Mouse (Mus musculus) fibroblast of lung, adult 2 months (primary cell): ENCODE measurements at regions not wholly inside any gene's neighbourhood (a gene's known extent, or its start where the extent isn't known, plus 50 kb on each side); places are given as distances from the start of the nearest gene placed in this dataset.

Experiments
- DNase-seq: peaks from one replicate; pipeline ENCODE4 v3.0.0-alpha.2; 2011; ENCODE audit warnings: low read depth

DNA sequence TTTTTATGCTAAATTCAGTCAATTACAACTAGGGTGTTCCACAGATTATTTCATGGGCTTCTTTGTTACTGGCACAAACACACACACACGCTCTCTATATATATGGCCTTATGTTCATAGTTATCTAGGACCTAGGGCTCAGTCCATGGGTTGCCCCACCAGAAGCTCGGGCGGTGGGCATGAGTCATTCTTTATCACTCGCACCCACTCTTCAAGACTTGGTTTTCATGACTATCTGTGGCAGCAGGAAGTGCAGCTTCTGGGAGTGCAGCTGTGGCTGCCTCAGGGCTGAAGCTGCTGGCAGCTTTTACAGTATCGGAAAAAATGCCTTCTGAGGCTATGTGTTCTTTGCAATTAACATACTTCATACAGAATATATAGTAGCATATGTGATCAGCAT is 198.7 kb downstream of the Ipo11 start:
- DNase-seq: no peak

DNA sequence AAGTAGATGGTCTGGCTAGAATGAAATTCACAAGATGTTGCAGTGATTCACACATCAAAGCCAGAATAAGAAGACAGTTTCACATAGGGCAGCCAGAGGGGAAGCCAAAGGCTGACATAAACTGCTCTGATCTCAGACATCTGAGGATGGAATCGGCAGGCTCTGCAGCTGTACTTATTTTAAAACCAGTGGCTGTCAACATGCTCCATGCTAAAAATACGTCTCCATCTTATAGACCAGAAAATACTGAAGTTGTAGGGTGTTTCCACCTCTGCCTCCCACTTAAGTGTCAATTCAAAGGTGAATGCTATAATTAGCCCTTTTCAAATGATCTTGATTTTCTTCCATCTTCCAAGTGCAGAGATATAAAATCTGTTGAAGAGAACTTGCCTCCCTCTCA is 202.4 kb downstream of the Ipo11 start:
- DNase-seq: no peak

DNA sequence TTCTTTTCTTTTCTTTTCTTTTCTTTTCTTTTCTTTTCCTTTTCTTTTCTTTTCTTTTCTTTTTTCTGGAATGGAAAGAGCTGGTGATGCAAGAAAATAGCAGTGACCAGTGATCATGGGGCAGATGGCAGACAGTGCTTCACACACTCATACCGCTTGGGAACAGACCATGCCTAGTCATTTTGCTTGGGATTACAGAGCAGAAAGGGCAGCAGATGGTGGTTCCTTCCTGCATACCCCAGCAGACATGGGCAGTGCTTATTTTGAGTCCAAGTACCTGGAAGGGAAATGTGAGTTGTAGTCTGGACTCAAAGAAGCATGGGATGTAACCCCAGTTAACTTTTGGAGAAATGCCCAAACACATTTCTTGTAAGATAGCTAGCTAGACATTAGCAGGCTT is 203.9 kb downstream of the Ipo11 start:
- DNase-seq: no peak

DNA sequence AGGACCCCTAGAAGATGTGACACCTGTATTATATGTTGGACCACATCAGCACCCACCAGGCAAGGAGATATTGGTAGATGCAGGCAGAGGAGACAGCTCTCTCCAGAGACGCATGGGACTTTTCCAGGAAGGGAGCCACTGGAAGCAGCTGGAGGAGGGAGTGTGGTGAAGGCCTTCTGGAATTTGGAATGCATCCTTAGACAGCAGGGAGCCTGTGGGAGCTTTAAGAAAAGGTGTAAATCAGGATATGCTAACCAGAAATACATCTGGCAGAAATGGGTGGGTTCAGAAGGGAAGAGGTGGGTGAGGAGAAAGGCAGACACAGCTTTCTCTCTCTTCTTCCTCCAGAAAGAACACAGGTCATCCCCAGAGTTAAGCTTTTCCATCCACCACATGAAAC is 213.4 kb downstream of the Ipo11 start:
- no peak for DNase-seq

DNA sequence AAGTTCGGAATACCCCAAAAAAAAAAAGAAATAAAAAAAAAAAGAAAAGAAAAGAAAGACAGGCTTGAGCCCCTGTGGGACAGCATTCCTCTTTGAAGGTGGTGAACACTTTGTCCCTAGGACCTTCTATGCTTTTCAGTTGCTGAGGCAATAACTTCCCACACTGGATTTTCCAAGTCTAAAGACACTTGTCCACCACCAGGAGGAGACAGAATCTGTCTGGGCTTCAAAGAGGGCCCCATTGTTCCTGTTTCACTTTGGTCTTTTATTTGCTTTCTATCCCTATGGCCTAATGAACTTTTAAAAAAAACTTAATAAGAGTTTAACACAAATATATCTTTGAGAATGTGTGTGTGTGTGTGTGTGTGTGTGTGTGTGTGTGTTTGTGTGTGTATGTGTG is 215.6 kb downstream of the Ipo11 start:
- DNase-seq: no peak

DNA sequence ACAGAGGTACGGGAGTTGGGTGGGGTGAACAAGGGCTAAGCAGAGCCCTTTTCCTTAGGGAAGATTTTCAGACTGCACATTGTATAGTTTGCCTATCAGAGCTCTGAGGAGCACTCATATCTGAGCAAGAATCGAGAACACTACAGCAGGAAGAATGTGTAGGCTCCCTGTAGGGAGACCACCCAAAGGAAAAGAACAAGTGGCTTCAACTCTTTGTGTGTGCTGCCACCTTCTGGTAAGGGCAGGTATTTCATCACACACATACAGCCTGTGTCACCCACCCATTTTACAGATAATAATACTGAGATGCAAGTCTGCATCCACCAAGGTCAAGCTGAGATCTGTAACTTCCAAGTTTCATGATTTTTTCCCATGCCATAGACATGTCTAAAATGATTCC is 221.0 kb downstream of the Ipo11 start:
- no peak for DNase-seq

DNA sequence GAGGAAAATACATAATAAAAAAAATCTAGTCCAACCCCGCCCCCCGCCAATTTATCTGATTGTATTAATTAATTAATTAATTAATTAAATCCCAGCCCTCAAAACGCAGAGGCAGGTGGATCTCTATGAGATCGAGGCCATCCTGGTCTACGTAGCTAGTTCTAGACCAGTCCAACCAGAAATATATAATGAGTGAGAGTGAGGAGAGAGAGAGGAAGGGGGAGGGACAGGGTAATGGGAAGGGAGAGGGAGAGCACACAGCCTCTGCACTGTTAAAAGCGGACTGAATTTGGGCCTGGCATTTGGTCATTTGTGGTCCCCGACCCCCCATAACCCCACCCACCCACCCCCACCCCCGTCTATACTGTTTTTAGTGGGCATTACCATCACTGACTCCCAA is 221.5 kb downstream of the Ipo11 start:
- no peak for DNase-seq

DNA sequence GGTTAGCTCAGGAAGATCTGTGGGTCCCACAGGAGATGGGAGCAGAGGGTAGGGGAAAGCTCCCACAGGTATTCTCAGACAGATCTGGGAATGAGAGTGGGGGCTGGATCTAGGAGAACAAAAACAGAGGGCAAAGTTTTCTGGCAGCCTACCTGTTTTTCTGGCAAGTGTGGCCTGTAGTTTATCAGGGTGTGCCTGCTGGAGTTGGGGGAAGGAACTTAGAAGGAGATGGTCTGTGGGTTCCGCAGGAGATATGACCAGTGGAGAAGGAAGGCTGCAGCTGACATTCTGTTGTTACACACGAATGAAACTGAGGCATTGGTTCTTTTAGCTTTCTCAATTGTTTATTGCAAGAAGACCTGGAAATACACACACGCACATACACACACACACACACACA is 226.2 kb downstream of the Ipo11 start:
- DNase-seq: no peak

DNA sequence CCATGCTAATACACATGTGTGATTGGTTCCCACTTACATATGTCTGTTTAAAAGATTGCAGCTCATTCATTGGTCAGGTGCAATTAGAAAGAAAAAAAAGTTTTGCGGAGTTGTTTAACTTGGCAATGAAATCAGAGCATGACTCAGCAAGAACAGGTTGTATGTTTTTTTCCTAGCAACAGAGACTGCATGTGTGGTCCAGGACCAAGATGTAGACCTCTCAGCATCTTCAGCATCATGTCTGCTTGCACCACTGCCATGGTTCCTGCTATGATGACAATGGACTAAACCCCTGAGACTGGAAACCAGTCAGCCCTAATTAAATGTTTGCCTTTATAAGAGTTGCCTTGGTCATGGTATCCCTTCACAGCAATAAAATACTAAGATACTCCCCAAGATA is 236.4 kb downstream of the Ipo11 start:
- no peak for DNase-seq

DNA sequence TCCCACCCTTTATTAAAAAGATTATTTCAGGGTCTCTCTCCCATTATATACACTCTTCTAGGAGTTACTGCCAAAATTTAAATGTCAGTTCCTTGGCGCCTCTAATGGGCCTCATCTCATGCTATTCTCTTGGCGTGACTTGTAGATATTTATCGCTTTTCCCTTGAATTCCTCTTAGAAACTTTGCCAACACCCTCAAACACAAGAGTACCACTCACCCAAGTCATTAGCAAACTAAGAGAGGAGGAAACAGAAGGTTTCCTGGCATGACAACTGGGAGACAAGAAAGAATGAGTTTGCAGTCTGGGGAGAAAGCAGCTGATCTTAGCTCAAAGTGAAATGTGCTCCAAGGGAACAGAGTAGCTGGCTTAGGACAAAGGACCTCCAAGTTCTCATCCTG is 236.8 kb downstream of the Ipo11 start:
- no peak for DNase-seq

DNA sequence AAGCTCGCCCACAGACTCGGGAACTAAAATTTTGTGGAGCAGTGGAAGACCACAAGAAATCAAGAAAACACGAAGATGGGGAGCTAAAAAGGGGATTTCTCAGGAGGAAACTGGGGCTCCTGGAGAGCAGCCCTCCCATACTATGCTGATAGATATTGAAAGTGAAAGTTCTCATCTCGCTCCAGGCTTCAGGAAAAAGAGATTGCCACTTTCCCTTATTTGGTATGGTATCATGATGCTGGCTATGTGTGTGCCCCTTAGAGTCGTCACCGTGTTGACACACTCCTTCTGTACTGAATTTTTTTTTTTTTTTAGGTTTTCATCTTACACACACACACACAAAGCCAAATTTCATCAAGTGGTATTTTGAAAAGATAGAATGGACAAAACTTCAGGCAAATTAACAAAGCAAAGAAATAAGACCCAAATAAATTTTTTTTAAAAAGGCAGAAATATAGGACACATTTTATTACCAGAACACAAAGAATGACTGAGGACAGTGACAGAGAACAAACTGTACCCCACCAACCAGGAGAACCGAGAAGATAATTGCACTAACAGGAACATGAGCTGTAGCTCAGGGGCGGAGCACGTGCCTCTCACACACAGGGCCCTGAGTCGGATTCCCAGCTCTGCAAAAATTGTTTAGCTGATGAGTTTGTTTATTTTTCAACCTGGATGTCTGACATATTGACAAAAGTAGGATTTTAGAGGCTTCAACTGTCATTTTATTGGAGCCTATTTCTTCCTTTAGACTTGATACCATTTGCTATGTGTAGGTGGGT is 244.8 kb downstream of the Ipo11 start:
- no peak for DNase-seq

DNA sequence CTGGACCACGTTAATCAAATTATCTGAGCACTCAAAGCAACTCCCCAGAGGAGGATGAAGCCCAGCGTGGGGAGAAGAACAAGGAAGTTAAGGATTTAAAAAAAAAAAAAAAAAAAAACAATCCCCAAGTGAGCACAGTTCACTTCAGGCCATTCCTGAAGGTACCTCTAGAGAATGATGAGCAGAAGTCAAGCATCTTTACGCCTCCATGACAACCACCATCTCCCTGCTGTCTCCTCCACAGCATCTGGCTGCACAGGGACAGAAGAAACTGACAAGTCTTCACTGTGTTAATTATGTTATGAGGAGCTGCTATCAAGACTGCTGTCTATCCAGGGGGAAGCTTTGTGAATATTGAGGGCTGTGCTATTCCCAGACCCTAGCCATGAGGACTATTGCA is 246.6 kb downstream of the Ipo11 start:
- no peak for DNase-seq

DNA sequence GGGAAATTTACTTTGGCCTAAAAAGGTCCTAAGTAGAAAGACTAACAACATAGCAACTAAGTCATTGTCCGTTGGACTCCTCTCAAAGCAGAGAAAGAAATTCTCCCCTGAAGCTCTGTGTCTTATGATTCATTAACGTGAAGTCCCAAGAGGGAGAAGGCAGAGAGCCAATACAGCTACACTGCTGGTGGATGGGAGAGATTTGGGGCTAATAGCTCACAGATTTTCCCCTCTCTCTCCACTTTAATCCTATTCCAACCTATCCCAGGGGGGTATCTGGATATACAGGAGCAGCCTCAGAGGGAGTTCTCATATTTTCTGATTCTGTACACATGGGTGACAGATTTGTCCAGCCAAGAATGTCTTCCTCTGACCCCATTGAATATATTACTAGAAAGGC is 247.1 kb downstream of the Ipo11 start:
- no peak for DNase-seq

DNA sequence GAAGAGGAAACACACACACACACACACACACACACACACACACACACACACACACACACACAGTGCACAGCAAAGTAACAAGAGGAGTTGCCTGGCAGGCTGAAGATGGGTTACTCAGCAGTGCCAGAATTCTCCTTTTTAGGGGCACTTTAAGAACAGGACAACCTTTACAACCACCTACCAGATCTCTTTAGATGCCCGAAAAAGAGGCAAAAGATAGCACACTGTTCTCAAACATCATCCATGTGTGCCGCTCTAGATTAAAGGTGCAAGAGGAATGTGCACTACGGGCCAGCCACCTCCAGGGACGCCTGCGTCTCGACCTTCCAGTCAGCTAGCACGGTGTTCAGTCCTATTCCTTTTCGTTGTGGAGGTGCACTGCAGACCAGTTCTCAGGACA is 247.7 kb downstream of the Ipo11 start:
- DNase-seq: no peak

DNA sequence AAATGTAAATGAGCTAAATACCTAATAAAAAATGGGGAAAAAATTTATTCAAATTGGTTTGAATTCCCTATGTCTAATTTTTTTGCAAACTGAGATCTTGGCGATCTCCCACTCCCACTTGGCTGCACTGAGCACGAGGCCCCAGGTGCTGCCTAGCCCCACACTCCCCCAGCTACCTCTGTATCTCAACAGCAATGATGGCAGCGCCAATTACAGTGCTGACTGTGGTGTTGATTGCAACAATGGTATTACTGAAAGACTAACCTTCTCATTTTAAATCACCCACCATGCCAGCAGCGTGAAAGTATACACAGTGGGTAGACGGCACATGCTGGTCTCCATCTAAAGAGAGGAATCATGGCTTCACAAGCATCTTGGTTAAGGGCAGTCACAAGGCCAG is 267.1 kb downstream of the Ipo11 start:
- no peak for DNase-seq

DNA sequence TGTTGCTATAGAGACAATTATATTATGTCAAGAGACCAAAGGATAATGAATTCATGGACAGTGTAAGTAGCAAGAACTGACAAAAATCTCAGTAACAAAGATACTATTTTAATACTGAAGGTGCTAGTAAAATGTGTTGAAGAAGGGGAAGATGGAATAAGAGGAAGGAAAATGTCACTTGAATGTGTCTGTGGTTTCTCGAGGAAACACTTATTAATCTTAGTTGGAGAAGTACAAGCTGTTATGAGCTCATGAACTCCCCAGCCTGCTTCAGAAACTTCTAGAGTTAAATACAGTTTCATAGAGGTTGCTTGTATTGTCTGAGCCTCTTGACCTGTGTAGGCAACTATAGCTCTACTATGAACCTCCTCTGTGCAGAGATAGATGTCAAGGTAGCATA is 274.6 kb downstream of the Ipo11 start:
- DNase-seq: no peak

DNA sequence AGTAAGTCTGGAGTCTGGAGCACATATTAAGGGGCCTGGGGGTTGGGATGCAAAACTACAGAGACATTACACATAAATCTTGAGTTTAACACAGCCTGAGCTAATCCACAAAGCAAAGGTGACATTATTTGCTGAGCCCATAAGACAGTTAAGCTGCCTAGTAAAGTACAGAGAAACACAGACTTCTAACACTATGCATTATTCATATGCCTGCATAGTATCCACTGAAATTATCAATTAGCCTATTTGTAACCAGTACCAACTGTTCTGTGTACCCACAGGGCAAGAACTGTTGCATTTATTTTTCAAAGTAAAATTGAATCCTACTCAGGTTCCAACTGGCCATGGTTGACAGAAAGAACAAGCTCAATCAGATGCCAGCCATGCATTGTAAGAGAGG is 287.4 kb downstream of the Ipo11 start:
- DNase-seq: no peak

DNA sequence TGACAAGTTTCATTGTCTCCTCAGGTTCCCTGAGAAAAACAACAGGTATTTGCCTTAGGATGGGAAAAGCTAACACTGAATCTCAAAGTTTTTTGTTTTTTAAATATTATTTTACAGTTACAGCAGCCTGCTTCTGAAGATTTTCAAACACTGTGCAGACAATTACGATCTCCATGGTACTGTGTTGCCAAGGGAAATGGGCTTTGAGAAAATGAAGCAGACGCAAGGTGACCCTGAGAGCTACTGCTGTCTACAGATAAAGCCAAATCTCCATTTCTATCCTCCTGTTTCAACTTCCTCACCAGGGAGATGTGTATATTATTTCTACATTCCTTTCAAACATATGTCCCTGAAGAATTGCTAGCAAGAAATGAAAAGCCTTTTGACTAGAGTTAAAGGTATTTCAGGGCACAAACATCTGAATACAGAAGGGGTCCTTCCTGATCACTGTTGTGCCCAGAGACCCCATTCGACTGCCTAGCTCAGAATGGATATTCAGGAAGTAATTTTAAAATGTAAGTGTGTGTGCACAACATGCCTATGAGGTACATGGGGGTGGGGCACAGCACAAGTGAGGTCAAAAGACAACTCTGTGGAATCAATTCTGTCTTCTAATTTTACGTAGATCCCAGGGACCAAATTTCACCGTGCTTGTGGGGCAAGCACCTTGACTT is 293.3 kb downstream of the Ipo11 start:
- DNase-seq: no peak

DNA sequence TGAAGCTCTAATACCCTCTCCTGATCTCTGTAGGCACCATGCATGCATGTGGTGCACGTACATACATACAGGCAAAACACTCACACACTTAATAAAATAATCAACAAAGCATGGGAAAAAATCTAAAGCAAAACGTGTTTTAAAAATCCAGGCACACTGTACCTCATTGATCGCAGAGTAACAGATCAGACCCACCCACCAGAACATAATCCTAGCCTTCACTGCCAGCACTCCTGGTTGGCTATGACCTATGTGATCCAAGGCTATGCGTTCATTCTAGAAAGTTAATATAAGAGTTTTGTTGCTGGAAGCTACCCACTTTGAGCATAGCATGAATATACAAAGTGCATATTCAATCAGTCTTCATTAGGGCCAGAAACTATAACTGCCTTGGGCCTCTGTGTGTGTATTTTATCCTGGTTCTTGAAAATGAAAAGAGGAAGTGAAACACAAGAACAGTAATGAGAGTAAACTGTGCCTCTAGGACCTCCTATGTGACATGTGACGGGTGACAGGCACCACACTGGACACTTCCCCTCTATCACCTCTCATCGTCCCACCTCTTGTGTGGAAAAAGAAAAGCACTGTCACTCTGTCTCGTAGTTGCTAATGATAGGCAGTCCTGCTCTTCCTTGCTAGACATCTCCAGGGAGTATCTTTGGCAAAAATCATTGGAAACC is 297.9 kb downstream of the Ipo11 start:
- no peak for DNase-seq

DNA sequence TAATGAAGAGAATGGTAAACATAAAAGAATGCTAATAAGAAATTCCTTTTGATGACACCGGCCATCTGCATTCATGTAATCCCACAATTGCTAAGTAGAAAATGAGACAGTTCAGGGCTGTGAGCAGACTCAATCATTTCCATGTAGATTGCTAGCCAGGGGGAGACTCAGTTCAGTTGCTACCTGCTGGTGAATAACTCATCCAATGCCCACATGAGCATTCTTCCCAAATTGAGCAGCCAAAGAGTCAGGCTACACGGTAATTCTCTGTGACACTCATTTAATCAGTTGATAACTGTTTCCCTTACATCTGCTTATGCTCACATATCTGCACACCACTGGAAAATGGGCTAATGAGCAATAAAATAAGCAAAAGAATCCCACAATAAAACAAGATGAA is 345.0 kb downstream of the Ipo11 start:
- DNase-seq: no peak

DNA sequence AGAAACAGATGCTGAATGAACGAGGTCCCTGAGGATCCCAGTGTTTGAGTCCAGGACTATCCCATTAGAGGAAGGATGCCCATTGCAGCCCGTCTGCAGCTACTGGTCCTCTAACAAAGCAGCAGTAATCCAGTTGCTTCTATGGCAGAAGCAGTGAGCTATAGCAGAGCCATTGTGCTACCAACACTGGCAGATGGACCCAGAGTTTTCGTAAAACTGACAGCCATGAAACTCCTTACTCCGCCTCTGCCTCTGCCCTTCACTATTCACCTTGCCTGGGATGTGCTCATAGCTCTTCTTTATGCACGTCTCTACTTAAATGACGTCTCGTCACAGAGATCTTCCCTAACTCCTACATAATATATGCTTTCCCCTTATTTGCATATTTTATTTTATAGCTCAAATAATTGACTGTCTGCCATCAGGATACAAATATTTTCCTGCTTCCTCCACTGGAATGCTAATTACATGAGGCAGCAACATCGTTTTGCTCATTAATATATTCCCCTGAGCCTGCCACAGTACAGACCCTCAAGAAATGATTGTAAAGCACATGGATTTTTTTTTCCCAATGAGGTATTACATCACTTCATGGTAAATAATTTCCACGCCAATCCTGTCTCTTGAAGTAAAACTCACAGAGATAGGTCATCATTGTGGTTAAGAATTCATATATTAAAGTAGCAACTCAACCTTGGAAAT is 368.9 kb downstream of the Ipo11 start:
- no peak for DNase-seq

DNA sequence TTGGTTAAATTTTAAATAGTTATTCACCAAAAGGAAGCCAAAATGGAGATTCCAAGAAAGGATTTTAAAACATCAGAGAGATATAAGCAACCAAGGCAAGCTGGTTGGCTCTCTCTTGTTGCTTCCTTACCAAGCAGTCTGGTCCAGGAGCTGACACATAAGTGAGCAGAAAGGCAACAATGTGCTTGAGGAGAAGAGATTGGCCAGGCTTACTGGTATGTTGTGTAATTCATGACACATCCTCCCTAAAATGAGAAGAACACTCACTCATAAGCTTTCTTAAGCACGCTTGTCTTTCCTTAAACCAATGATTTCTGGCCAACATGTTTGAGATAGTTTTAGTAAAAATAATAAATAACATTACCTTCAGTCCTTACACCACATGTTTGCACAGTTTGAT is 374.2 kb downstream of the Ipo11 start:
- peak; percentile 69 for DNase-seq

DNA sequence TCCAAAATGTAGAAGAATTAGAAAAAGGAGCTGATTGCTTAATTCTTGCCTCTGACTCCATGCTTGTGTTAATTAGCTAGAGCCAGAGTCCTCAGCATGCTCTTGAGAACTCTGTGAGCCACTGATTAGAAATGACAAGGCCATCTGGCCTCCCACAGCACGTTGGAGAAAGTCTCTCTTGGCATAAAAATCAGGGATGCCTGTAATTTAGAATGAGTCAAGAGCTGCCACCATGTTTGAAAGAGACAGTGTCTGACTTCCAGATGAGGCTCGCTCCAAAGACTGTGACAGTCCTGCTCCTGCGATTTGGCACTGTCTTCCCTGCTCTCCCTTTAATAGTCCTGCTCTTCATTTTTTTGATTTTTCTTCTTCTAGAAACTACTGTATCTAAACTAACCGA is 374.6 kb downstream of the Ipo11 start:
- DNase-seq: peak; percentile 21
